Mouse (Mus musculus) liver, embryonic 15.5 days (tissue): Measurements from ENCODE around the gene Ccnd3. TPM values are rescaled to one million over a fixed set of nuclear protein-coding genes. Genes with fewer than 3 reads are reported as not detected.

Experiments
- ATAC-seq: fragments of 200-750 bp; cut with Nextera tagmentation; 2 replicates; pipeline ENCODE4 v1.8.0; 2017; ENCODE audit warnings: moderate number of reproducible peaks, mild to moderate bottlenecking, moderate library complexity; ENCODE audit not compliant: insufficient read depth
- H3K27ac ChIP-seq: fragments of 300-500 bp; sonication (generic); replicated peaks from 2 replicates; pipeline ENCODE4 v1.5.1; 2015; ENCODE audit warnings: mild to moderate bottlenecking, inconsistent platforms
- H3K27me3 ChIP-seq: fragments of 300-500 bp; sonication (generic); 2 replicates; pipeline ENCODE4 v1.6.1; 2015; ENCODE audit warnings: mild to moderate bottlenecking, inconsistent platforms
- H3K36me3 ChIP-seq: fragments of 300-500 bp; sonication (generic); replicated peaks from 2 replicates; pipeline ENCODE4 v1.6.1; 2015; ENCODE audit warnings: moderate library complexity, mild to moderate bottlenecking, inconsistent platforms
- H3K4me1 ChIP-seq: fragments of 300-500 bp; sonication (generic); replicated peaks from 2 replicates; pipeline ENCODE4 v1.6.1; 2015; ENCODE audit warnings: inconsistent platforms
- H3K4me2 ChIP-seq: fragments of 300-500 bp; sonication (generic); 2 replicates; pipeline ENCODE4 v1.6.1; 2015; ENCODE audit warnings: moderate library complexity, mild to moderate bottlenecking, inconsistent platforms
- H3K4me3 ChIP-seq: fragments of 300-500 bp; sonication (generic); replicated peaks from 2 replicates; pipeline ENCODE4 v1.5.1; 2015; ENCODE audit warnings: mild to moderate bottlenecking, inconsistent platforms
- H3K9ac ChIP-seq: fragments of 300-500 bp; sonication (generic); 2 replicates; pipeline ENCODE4 v1.6.1; 2015; ENCODE audit warnings: moderate library complexity, mild to moderate bottlenecking, inconsistent platforms
- H3K9me3 ChIP-seq: fragments of 300-500 bp; sonication (generic); replicated peaks from 2 replicates; pipeline ENCODE4 v1.6.1; 2016; ENCODE audit warnings: inconsistent platforms
- WGBS: fragments of 180-500 bp; shearing (Covaris S2); methylation state at CpG from one replicate; pipeline ENCODE4 v1.1.7; 2015; ENCODE audit warnings: mixed read lengths; ENCODE audit not compliant: insufficient replicate concordance; 5-methylcytosine and 5-hydroxymethylcytosine counted together
- polyA plus RNA-seq: library from polyadenylated mRNA; unstranded; fragments of >200 nt; fragmentation: Nextera tagmentation; extraction: Ambion mirVana; gene quantifications from 2 replicates; pipeline ENCODE4 v1.2.1, GENCODE M21; 2015

Gene Ccnd3
- polyA plus RNA-seq, 1 experiment from 2014 or later: 422 TPM

DNA sequence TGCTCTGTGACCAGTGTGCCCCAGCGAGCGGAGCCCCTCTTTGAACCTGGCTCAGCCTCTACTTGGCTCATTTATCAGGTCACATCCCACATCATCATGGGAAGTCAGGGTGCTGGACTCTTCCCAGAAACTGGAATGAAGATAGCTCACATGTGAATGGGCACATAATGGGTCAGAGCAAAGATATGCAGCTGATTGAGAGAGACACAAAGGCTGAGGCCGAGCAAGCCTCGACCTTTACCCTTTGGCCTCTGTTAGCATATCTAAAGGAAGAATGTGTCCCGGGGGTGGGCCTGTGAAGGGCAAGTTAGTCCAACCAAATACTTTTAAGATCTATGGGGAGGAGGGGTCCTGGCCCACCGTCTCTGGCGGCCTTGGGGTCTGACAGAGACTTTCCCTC is 66.8 kb downstream of the Ccnd3 start:
- no peak overlapping the region for H3K27ac ChIP-seq
- ATAC-seq: no peak
- no peaks in the 10 kb centered on the region for H3K27me3 ChIP-seq
- H3K36me3 ChIP-seq: no peaks in the 10 kb centered on the region
- no peak overlapping the region for H3K4me3 ChIP-seq
- peaks cover 54% of the 10 kb centered on the region for H3K4me1 ChIP-seq
- no peak overlapping the region for H3K4me2 ChIP-seq
- 65% methylated on average over 7 of the region's 7 CpGs for WGBS
- H3K9ac ChIP-seq: no peak overlapping the region
- H3K9me3 ChIP-seq: no peaks in the 10 kb centered on the region

- Histone ChIP-seq H3K27ac (no peak overlapping the region), H3K4me3 (no peak overlapping the region), H3K9me3 (no peaks in the 10 kb centered on the region), H3K4me2 (no peak overlapping the region), H3K36me3 (no peaks in the 10 kb centered on the region), H3K4me1 (peaks cover 47% of the 10 kb centered on the region), H3K27me3 (no peaks in the 10 kb centered on the region), H3K9ac (no peak overlapping the region)
- ATAC-seq: no peak
These were observed 67.6 kb downstream of the Ccnd3 start for GRCm38 (mm10) chr17:47572436-47572835.

DNA sequence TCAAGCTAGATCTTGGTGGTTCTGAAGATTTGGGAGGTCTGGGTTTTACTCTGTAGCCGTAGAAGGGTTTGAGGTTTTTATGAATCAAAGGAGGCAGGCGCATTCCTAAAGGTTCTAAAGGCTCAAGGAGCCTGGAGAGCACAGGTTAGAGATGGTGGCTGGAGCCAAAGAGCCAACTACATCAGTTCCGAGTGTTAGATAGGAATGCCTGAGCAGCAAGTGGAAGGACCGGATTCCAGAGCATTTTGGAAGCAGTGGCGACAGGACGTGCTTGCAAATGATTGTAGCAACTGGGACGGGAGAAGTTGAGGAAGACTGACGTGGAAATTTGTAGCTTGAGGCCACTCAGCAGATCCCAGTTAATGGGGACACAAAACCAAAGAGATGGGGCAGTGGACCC is 69.2 kb downstream of the Ccnd3 start:
- Histone ChIP-seq H3K4me1 (peaks cover 48% of the 10 kb centered on the region), H3K4me3 (no peak overlapping the region), H3K36me3 (no peaks in the 10 kb centered on the region), H3K9ac (no peak overlapping the region), H3K9me3 (no peaks in the 10 kb centered on the region), H3K27me3 (no peaks in the 10 kb centered on the region), H3K4me2 (no peak overlapping the region), H3K27ac (no peak overlapping the region)
- WGBS: 72% methylated on average over 8 of the region's 8 CpGs
- no peak for ATAC-seq

- Histone ChIP-seq H3K4me1 (peaks cover 44% of the 10 kb centered on the region), H3K27ac (no peak overlapping the region), H3K9ac (no peak overlapping the region), H3K4me3 (no peak overlapping the region), H3K4me2 (no peak overlapping the region), H3K9me3 (no peaks in the 10 kb centered on the region), H3K36me3 (no peaks in the 10 kb centered on the region), H3K27me3 (no peaks in the 10 kb centered on the region)
- 64% methylated on average over 11 of the region's 11 CpGs for WGBS
- ATAC-seq: no peak
These were observed 70.0 kb downstream of the Ccnd3 start for GRCm38 (mm10) chr17:47574830-47575229.

GRCm38 (mm10) chr17:47578655-47579054 is 73.8 kb downstream of the Ccnd3 start:
- peaks cover 28% of the 10 kb centered on the region for H3K4me1 ChIP-seq
- H3K4me3 ChIP-seq: no peak overlapping the region
- no peaks in the 10 kb centered on the region for H3K9me3 ChIP-seq
- peak overlapping the region; percentile 34 for H3K4me2 ChIP-seq
- peak overlapping the region; percentile 85 for H3K27ac ChIP-seq
- H3K27me3 ChIP-seq: no peaks in the 10 kb centered on the region
- peak; percentile 93 for ATAC-seq
- no peak overlapping the region; the same call in 1 of the 2 replicates for H3K9ac ChIP-seq
- 39% methylated on average over 6 of the region's 6 CpGs for WGBS
- no peaks in the 10 kb centered on the region for H3K36me3 ChIP-seq

- no peaks in the 10 kb centered on the region for H3K36me3 ChIP-seq
- H3K4me3 ChIP-seq: no peak overlapping the region
- no peak for ATAC-seq
- H3K27me3 ChIP-seq: no peaks in the 10 kb centered on the region
- H3K27ac ChIP-seq: no peak overlapping the region
- WGBS: 79% methylated on average over 4 of the region's 4 CpGs
- no peak overlapping the region for H3K4me2 ChIP-seq
- H3K9me3 ChIP-seq: no peaks in the 10 kb centered on the region
- no peak overlapping the region for H3K9ac ChIP-seq
- peaks cover 35% of the 10 kb centered on the region for H3K4me1 ChIP-seq
These were observed 76.1 kb downstream of the Ccnd3 start for GRCm38 (mm10) chr17:47580962-47581361.

DNA sequence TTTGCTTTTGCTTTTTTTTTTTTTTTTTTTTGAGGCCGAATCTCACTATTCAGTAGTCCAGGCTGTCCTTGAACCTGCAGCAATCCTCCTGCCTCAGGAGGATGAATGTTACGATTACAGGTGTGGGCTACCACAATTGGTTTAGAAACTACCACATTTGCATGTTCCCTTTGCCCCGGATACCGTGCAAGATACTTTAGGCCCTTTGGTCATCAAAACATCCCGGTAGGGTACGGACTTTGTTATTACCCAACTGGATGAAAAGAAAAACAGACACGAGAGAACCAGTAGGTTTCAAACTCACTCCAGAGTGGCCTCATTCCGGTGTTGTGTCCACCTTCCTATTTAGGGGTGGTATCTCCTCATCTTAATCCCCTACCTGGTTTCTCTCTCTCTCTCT is 83.7 kb downstream of the Ccnd3 start:
- no peak overlapping the region for H3K9ac ChIP-seq
- no peaks in the 10 kb centered on the region for H3K9me3 ChIP-seq
- H3K27me3 ChIP-seq: no peaks in the 10 kb centered on the region
- no peak overlapping the region for H3K4me3 ChIP-seq
- peaks cover 52% of the 10 kb centered on the region for H3K4me1 ChIP-seq
- no peak overlapping the region for H3K4me2 ChIP-seq
- H3K27ac ChIP-seq: peak overlapping the region; percentile 33; the same call in 1 of the 2 replicates
- H3K36me3 ChIP-seq: no peaks in the 10 kb centered on the region
- no peak for ATAC-seq
- WGBS: 78% methylated on average over 8 of the region's 8 CpGs

- no peak overlapping the region; the same call in 1 of the 2 replicates for H3K9ac ChIP-seq
- no peak overlapping the region for H3K4me3 ChIP-seq
- H3K4me1 ChIP-seq: peaks cover 52% of the 10 kb centered on the region
- H3K36me3 ChIP-seq: peaks cover 14% of the 10 kb centered on the region; the same call in 1 of the 2 replicates
- H3K27me3 ChIP-seq: no peaks in the 10 kb centered on the region
- H3K27ac ChIP-seq: peak overlapping the region; percentile 96
- no peak overlapping the region for H3K4me2 ChIP-seq
- no peak for ATAC-seq
- 16% methylated on average over 3 of the region's 3 CpGs for WGBS
- no peaks in the 10 kb centered on the region for H3K9me3 ChIP-seq
These were observed 86.2 kb downstream of the Ccnd3 start for GRCm38 (mm10) chr17:47591073-47591472.

DNA sequence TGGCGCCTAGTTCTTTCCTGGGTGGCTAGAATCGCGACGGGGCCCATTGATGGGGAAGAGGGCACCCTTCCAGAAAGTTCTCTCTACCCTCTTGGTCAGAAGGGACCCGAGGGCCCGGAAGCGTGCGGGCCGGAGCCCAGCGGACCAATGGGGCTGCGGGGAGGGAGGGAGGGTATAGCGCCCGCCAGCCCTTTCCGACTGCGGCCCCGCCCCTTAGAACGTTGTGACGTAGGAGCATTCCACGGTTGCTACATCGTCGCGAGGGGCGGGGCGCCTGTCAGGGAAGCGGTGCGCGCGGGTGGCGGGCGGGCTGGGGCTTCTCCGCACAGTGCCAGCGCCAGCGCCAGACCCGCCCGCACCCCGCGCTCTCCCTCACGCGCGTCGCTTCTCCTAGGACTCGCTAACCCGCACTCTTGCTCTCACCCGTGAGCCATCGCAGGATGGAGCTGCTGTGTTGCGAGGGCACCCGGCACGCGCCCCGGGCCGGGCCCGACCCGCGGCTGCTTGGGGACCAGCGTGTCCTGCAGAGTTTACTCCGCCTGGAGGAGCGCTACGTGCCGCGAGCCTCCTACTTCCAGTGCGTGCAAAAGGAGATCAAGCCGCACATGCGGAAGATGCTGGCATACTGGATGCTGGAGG is 88.5 kb downstream of the Ccnd3 start:
- peak overlapping the region; percentile 96 for H3K27ac ChIP-seq
- peaks cover 74% of the 10 kb centered on the region for H3K4me1 ChIP-seq
- peak overlapping the region; percentile 83 for H3K4me2 ChIP-seq
- peak overlapping the region; percentile 90 for H3K4me3 ChIP-seq
- ATAC-seq: peak; percentile 71
- no peaks in the 10 kb centered on the region for H3K27me3 ChIP-seq
- peaks cover 36% of the 10 kb centered on the region for H3K36me3 ChIP-seq
- under 1% methylated on average over 63 of the region's 63 CpGs for WGBS
- H3K9ac ChIP-seq: peak overlapping the region; percentile 95
- no peaks in the 10 kb centered on the region for H3K9me3 ChIP-seq

DNA sequence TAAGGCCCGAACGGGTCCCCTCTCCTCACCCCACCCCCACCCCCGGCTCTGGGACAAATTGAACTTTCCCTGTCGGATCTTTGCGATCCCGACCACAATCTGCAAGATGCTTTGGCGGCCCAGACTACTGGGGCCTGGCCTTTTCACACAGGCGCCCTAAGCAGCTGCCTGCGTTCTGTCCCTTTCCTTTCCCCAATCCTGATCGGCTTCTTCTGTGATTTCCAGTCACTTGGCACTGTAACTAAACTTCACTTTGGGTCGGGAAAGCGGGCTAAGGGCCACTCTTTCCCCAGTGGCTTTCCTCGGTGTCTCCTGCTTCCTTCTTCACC is 89.0 kb downstream of the Ccnd3 start:
- Histone ChIP-seq H3K4me1 (peaks cover 79% of the 10 kb centered on the region), H3K36me3 (peaks cover 41% of the 10 kb centered on the region), H3K4me3 (peak overlapping the region; percentile 90), H3K9ac (peak overlapping the region; percentile 95), H3K27ac (peak overlapping the region; percentile 96), H3K4me2 (peak overlapping the region; percentile 83), H3K9me3 (no peaks in the 10 kb centered on the region), H3K27me3 (no peaks in the 10 kb centered on the region)
- 1% methylated on average over 13 of the region's 13 CpGs for WGBS
- peak; percentile 0; the same call in 1 of the 2 replicates for ATAC-seq

GRCm38 (mm10) chr17:47594183-47594968 is 89.5 kb downstream of the Ccnd3 start:
- Histone ChIP-seq H3K4me3 (peak overlapping the region; percentile 90), H3K9me3 (no peaks in the 10 kb centered on the region), H3K27me3 (no peaks in the 10 kb centered on the region), H3K4me2 (peak overlapping the region; percentile 83), H3K4me1 (peaks cover 81% of the 10 kb centered on the region), H3K27ac (peak overlapping the region; percentile 96), H3K9ac (peak overlapping the region; percentile 95), H3K36me3 (peaks cover 47% of the 10 kb centered on the region)
- no peak for ATAC-seq
- under 1% methylated on average over 43 of the region's 43 CpGs for WGBS
